Mouse (Mus musculus) lung, postnatal 10 days (tissue): ENCODE measurements around the gene 9430007A20Rik.
"Not testable (repeated sequence)": the region's sequence is repeated elsewhere in the genome, so short reads cannot be mapped to it uniquely, and the experiment has no call there.

Experiments used
- DNase-seq: peaks from one replicate; pipeline ENCODE4 v3.0.0; 2021

The 9430007A20Rik gene

DNA sequence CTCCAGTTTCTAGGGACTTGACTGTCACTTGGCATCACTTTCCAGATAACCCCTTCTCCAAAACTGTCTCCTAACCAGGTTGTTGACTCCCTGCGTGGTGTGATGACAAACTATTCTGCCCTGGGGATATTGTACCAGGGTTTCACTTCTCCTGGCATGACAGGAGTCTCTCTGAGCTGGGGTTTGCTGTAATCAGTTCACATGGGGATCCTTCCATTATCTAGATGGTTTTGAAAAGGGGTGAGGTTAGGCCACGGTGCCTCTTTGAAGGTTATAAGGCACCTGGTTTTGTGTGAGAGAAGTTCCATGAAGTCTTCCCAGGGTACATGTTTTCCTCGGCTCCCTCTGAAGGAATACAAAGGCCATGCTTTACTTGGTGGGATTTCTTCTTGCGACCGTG is at the start of gene 9430007A20Rik:
9430007A20Rik (plus strand) TSS at position 301 of the 400 bp plus-strand sequence.
- DNase-seq: no peak

- DNase-seq: no peak
Observed at GRCm38 (mm10) chr4:144493331-144493730, 26.3 kb upstream of the 9430007A20Rik start.

DNA sequence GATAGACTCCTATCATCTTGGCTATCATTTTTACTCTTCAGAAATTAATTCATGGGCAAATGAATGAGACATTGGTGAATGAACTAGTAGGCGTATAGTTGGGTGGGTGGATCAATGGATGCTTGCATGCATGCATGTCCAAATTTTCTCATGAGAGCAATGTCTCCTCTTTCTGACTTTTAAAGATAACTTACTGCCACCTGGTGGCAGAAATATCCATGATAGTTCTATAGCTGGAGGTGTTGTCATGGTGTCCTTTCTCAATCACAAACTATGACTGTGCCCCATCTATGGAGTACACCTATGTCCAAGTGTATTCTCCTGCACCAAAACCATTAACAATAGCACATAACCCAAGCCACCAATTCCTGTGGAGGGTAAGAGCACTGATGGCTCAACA is 13.1 kb upstream of the 9430007A20Rik start:
- no peak for DNase-seq

GRCm38 (mm10) chr4:144544689-144545088 is 25.1 kb downstream of the 9430007A20Rik start:
- no peak for DNase-seq

DNA sequence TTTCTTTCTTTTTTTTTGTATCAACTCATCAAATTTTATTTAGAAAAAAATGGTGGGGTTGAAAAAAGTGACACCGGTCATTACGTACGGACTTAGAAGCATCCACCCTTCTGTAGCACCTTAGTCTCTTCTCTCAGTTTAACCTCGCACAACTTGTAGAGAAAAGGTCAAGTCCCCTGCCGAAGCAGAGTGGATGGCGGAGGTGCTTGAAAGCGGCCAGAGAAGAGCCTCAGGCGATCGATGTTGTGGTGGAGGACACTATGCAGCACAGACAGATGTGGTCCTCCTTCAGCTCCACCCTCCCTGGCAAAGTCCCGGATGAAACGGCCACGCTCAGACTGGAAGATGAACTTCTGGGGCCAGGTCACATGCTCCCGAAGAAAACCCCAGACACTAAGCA is 25.7 kb downstream of the 9430007A20Rik start:
- not testable (repeated sequence) for DNase-seq

- DNase-seq: no peak
Observed at GRCm38 (mm10) chr4:144551156-144551555, 31.5 kb downstream of the 9430007A20Rik start.

DNA sequence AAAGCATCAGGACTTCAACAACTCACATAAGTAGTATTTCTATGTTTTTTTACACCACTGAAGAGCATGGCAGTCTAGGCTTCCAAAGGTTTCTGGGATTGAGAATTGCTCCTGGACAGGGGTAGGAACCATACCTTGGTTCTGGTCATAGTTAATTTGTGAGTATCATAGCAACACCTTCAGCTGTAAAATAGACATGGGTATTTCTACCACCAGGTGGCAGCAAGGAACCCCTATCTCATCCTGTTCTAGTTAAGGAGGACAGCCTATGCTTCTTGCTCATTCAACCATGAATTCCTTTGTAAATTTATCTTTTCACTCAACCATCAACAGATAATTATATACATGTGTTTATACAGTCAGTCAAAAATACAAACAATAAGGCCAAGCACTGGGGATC is 40.2 kb downstream of the 9430007A20Rik start:
- no peak for DNase-seq

- DNase-seq: no peak
Observed at GRCm38 (mm10) chr4:144561205-144561604, 41.6 kb downstream of the 9430007A20Rik start.

DNA sequence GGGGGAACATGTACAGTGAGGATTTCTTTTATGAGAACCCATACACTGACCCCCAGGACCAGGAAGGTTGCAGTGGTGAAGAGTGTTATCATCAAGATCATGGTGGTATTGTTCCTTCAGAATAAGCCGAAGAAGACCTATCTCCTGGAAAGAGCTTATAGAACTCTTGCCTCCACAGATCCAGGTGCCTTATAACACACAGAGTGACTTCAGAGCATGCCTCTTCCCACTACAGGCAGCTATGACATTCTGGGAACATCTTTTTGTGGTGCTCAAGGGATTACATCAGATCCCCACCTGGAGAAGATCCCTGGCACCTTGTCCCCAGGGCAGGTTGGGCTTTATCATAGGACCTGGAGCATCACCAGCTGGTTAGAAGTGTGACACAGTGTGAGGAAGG is 45.4 kb downstream of the 9430007A20Rik start, which contains the start of gene Gm13124:
Gm13124 (minus strand) TSS at position 101 of the 400 bp plus-strand sequence.
- no peak for DNase-seq

DNA sequence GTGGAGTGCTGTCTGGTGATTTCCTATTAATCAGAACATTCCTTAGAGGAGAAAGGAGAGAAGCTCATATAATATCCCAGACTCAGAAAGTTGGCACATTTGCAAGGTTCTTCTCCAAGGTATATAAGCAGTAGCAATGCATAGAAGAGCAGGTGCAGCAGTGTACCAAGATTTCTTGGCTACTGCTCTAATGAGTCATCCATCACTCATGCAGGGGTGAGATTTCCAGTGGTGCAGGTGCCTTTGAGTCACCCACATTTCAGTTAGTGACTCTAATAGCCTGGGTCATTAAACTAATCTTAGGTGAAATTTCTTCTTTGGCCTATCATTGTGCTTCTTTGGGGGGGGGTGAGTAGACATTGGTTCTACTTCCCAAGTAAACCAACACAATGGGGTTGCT is 48.1 kb downstream of the 9430007A20Rik start:
- DNase-seq: no peak
